Mouse (Mus musculus) heart, postnatal 10 days (tissue): ENCODE data around the gene Adam12. TPM values are rescaled to one million over a fixed set of nuclear protein-coding genes. Genes with fewer than 3 reads are reported as not detected.
A peak's percentile ranks its signal among the peaks of the same experiment; 100 is the strongest.

Experiments
- DNase-seq, 2 experiments: peaks; one replicate each; pipeline ENCODE4 v3.0.0; 2021
- intact Hi-C: fragments of 180-260 bp; cut with DNase I; formaldehyde crosslinking; loops from one replicate; pipeline ENCODE4 v1.15.1; 2025
- total RNA-seq, 2 experiments: library from RNA; stranded (reverse); gene quantifications; 2 replicates each; pipeline ENCODE4 v1.2.3; 2021

The Adam12 gene
- total RNA-seq, 2 experiments from 2014 or later = 8.1 to 14.0 TPM

GRCm38 (mm10) chr7:134226231-134226630 is 5.7 kb downstream of the Adam12 start:
- intact Hi-C loops = loop anchor here (1.0 kb wide), 1 partner anchor 35 kb away; no protein-coding TSS in a partner anchor
- no peak for DNase-seq

GRCm38 (mm10) chr7:134224741-134225612 is 7.0 kb downstream of the Adam12 start:
- intact Hi-C loops = loop anchor here (1.0 to 5.0 kb wide), 3 partner anchors 123 to 369 kb away; no protein-coding TSS in a partner anchor
- DNase-seq = peak; percentile 74 to 78

DNA sequence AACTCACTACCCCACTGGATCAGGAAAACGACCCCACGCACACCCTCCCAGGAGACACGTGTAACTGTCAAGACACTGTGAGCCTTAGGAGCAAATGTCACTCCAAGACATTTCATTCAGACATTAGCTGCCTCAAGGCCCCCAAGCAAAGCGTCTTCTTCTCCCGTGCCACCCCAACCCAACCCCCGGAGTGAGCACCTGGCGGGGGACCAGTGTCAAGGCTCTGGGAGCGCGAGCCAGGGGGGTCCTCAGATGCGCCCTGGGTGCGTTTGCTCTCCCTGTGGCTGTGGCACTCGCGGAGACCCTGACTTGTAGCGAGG is 7.6 kb downstream of the Adam12 start:
- intact Hi-C loops = loop anchor here (1.0 to 5.0 kb wide), 2 partner anchors 197 to 368 kb away; no protein-coding TSS in a partner anchor
- peak in 1 of 2 experiments; percentile 45 for DNase-seq

DNA sequence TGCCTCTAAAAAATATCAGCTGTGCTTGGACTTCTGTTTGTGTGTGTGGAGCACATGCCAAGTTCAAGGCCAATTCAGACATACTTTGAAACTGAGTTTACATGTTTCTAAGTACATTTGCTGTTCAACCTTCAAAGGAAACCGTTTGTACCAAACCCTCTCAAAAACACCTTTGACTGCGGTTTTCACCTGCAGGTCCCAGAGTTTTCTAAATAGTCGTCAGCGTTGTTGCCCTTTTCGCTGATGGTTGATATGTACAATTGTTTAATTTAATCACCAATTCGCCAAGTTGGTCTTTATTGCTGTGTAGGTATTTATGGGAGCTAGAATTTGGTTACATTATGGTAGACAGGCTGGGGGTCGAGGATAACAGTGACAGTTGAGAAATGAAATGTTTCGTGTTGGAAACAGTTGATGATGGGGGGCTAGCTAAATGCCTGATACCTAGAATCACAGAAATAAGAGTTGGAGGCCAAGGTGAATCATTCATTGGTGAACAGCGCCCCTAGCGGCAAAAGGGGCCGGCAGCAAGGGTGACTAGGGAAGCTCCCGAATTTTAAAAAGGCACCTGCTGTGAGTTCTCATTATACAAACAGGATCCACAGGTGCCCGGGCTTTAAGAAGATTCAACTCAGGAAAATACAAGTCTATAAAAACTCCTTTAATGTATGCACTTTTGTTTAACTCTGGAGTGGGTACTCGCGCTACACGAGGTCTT is 8.3 kb downstream of the Adam12 start:
- intact Hi-C loops = loop anchor here (1.0 to 5.0 kb wide), 3 partner anchors 196 to 367 kb away; no protein-coding TSS in a partner anchor
- DNase-seq = peak; percentile 84 to 92

DNA sequence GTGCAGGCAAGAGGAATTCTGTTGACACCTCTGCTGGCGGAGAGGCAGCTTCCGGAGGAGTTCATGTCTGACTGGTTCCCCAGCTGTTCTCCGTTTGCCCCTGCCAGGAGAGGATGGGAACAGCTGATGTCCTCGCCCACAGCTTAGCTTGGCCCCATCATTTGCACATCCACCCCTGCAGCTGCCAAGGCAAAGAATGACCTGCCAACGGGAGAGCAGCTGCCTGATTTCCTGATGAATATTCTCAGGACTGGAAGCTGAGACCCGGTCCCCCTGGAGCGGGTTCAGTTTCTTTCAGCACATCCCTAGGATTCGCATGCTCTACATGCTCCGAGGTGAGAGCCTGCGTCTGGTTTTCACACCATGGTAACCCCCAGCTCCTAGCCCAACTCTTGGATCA is 24.0 kb downstream of the Adam12 start:
- peak; percentile 30 to 43 for DNase-seq
- intact Hi-C loops = loop anchor here (2.0 kb wide), 1 partner anchor 43 kb away; no protein-coding TSS in a partner anchor

- no peak for DNase-seq
- intact Hi-C loops = no loop called here
Measured at GRCm38 (mm10) chr7:134193089-134193488, 38.9 kb downstream of the Adam12 start.

DNA sequence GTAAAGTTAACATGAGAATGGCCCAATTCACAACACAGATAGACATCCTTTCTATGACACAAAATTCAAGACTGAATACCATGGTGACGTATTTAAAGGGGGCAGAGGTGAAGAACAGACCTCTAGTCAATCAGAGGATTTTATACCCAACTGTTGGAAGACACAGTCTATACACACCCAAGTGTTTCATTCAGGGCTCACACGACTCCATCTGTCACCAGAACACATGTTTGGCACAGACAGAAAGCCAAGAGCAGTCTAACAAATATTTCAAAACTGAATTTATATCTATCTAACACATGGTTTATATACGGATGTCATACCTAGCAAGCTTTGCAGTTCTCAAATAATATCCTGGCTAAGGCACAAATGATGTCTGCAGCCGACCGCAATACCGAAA is 41.8 kb downstream of the Adam12 start:
- intact Hi-C loops = no loop called here
- no peak for DNase-seq

DNA sequence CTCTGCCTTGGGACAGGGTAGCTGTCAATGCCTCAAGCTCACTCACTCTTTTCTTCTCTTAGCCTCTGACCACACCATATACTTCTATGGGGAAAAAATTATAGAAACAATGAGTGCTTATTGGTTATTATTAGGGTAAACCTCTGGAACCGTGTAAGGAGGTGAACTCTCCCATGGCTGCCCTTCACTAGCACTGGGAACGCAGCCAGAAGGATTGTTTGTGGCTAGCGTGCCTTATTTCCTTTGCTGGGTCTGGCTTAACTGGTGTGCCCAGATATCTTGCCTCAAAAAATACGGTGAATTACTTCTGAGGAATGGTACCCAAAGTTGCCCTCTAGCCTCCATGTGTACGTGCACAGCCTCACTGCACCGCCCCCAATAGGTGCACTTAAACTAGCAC is 43.4 kb downstream of the Adam12 start:
- intact Hi-C loops = no loop called here
- no peak for DNase-seq

- intact Hi-C loops = no loop called here
- DNase-seq = no peak
Measured at GRCm38 (mm10) chr7:134187946-134188345, 44.0 kb downstream of the Adam12 start.

DNA sequence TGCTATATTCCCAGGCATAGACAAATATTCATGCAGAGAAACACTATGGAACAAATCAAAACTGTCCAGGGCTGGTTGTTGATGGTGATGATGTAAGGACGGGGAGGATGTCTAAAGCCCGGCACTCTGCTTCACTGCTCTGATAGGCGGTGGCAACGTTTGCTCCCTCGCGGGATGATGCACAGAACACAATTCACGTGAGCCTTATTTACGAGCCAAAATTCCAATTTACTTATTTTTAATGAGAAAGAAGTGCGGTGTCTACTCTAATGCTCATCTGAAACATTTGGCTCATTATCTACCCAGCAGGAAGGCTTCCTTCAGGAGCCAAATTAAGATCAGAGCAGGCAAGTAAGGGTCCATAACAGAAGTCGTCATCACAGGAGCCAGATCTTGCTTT is 45.4 kb downstream of the Adam12 start:
- intact Hi-C loops = no loop called here
- no peak for DNase-seq

DNA sequence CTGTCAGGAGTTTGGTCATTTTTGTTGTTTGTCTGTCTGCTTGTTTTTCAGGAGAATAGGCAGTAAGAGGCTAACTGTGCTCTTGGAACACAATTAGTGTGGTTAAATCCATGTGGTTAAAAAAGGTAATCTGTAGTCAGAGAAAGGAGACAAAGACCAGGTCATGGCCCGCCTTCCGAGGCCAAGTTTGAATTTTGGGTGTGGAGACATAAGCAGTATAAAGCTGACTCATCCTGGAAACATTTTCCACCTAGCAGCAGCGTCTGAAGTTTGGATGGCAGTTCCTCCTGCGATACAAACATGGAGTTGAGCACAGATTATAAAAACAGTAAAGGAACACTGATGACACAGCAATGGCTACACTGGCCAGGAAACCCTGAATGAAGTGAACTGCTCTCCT is 46.2 kb downstream of the Adam12 start:
- intact Hi-C loops = no loop called here

GRCm38 (mm10) chr7:134181717-134182116 is 50.2 kb downstream of the Adam12 start:
- no peak for DNase-seq
- intact Hi-C loops = no loop called here

More for the DNA sequence above, 46.2 kb downstream of the Adam12 start:
- DNase-seq = no peak

GRCm38 (mm10) chr7:134181056-134181455 is 50.9 kb downstream of the Adam12 start:
- no peak for DNase-seq
- intact Hi-C loops = no loop called here

DNA sequence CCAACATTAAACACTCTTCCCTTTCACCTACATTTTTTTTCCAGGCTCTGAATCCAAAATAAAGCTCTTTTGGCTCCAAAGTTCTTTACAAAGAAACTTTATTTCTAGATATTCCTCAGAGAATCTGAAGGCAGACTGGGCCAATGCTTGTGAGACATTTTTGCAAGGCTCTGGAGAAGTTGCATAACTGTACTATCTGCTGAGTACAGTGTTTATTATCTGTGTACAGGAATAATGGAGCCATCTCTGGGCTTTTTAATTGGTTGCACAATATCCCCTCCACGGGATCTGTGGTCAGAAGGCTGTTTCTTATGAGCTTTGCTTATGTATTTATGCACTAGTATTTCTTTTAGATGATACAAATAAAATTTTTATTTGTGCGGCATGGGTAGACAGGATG is 54.9 kb downstream of the Adam12 start:
- peak; percentile 25 to 26 for DNase-seq
- intact Hi-C loops = no loop called here

- DNase-seq = no peak
- intact Hi-C loops = no loop called here
Measured at GRCm38 (mm10) chr7:134175201-134175600, 56.7 kb downstream of the Adam12 start.

- intact Hi-C loops = no loop called here
- no peak for DNase-seq
Measured at GRCm38 (mm10) chr7:134173442-134174090, 58.4 kb downstream of the Adam12 start.

GRCm38 (mm10) chr7:134170180-134170910 is 61.6 kb downstream of the Adam12 start:
- DNase-seq = no peak
- intact Hi-C loops = no loop called here

DNA sequence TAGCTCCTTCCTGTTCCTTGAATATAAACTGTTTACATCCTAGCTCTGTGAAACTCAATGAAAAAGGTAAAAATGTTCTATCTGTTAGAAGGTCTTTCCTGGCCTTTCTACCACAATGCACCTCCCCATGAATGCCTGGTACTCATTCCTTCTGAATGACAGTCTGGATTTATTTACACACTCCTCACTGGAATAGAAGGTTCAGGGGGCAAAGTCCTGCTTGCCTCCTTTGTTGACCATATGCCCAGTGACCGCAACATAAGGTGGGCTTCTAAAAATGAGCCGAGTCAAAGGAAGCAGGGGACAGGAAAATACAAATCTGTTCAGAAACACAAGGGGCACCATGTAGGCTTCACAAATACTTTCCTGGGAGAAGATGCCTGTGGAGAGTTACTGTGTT is 62.2 kb downstream of the Adam12 start:
- DNase-seq = no peak
- intact Hi-C loops = no loop called here

GRCm38 (mm10) chr7:134167586-134167985 is 64.4 kb downstream of the Adam12 start:
- peak; percentile 35 to 38 for DNase-seq

GRCm38 (mm10) chr7:134163751-134164150 is 68.2 kb downstream of the Adam12 start:
- DNase-seq = no peak
- intact Hi-C loops = loop anchor here (2.0 kb wide), 1 partner anchor 43 kb away; no protein-coding TSS in a partner anchor

More at GRCm38 (mm10) chr7:134167586-134167985, 64.4 kb downstream of the Adam12 start:
- intact Hi-C loops = no loop called here
